Mouse (Mus musculus) gastrocnemius, postnatal 10 days (tissue): ENCODE measurements around the gene Hes5. TPM values are rescaled to one million over a fixed set of nuclear protein-coding genes. Genes with fewer than 3 reads are reported as not detected.

Source experiments
- DNase-seq: peaks from one replicate; pipeline ENCODE4 v3.0.0; 2021; ENCODE audit warnings: mixed read lengths
- total RNA-seq, 2 experiments: library from RNA; stranded (reverse); gene quantifications; 2 replicates each; pipeline ENCODE4 v1.2.3; 2021

Hes5 gene
- total RNA-seq, 2 experiments from 2014 or later: 0.36 TPM; not detected in 1

GRCm38 (mm10) chr4:154942632-154943322 lies 17.9 kb upstream of the Hes5 start:
- DNase-seq: no peak

- DNase-seq: no peak
Measured at GRCm38 (mm10) chr4:154943323-154944039, 17.2 kb upstream of the Hes5 start.

GRCm38 (mm10) chr4:154944121-154944590 lies 16.6 kb upstream of the Hes5 start:
- peak; percentile 56 for DNase-seq

- peak; percentile 41 for DNase-seq
Measured at GRCm38 (mm10) chr4:154946319-154946718, 14.4 kb upstream of the Hes5 start.

- no peak for DNase-seq
Measured at GRCm38 (mm10) chr4:154948066-154948939, 12.4 kb upstream of the Hes5 start.

- DNase-seq: no peak
Measured at GRCm38 (mm10) chr4:154948940-154949588, 11.7 kb upstream of the Hes5 start.

- DNase-seq: no peak
Measured at GRCm38 (mm10) chr4:154949589-154949982, 11.1 kb upstream of the Hes5 start.

- no peak for DNase-seq
Measured at GRCm38 (mm10) chr4:154952461-154953241, 8.1 kb upstream of the Hes5 start.

GRCm38 (mm10) chr4:154956604-154957003 lies 4.1 kb upstream of the Hes5 start:
- no peak for DNase-seq

GRCm38 (mm10) chr4:154957289-154957993 lies 3.3 kb upstream of the Hes5 start:
- DNase-seq: no peak

GRCm38 (mm10) chr4:154958171-154958570 lies 2.6 kb upstream of the Hes5 start:
- no peak for DNase-seq

GRCm38 (mm10) chr4:154958621-154959020 lies 2.1 kb upstream of the Hes5 start:
- no peak for DNase-seq

- no peak for DNase-seq
Measured at GRCm38 (mm10) chr4:154960021-154960689, 568 bp upstream of the Hes5 start.

- peak; percentile 48 for DNase-seq
Measured at GRCm38 (mm10) chr4:154961226-154961738, 559 bp downstream of the Hes5 start.

GRCm38 (mm10) chr4:154961911-154962310 lies 1.2 kb downstream of the Hes5 start:
- no peak for DNase-seq

- DNase-seq: no peak
Measured at GRCm38 (mm10) chr4:154962683-154963082, 2.0 kb downstream of the Hes5 start.

- no peak for DNase-seq
Measured at GRCm38 (mm10) chr4:154963190-154963836, 2.6 kb downstream of the Hes5 start.

GRCm38 (mm10) chr4:154963901-154964580 lies 3.3 kb downstream of the Hes5 start, which contains the start of gene Pank4:
TSS of gene Pank4 (plus strand) at chr4:154964123.
- DNase-seq: peak; percentile 82
